Comparison of ENCODE assay signal across 13 mouse cellular contexts in the genomic region with DNA sequence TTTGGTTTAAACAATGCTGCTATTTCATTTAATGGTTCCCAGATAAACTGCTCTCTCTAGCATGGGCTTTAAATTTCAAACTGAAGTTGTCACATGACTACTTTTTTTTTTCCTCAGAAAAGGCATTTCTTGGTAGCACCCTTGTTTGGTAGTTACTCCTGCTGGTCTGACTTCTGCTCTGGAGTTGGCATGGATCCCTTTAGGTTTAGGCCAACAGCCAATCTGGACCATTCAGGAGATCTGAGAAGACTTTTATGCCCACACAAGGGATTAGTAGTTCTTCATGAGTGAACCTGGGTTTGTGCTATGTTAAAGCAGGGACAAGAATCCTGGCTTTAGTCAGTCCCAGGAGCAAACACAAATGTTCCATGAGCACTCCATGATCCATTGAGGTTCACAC.
"Had no signal": no experiment of that assay in that cellular context is flagged by ENCODE, and none has a peak within 500 bp of the region (broad histone marks: within the 10 kb centered on the region; RNA-seq: fewer than 3 reads in every experiment).

No protein-coding gene starts in this region.

- DNase-seq: lung, adult 18-20 months; lung, embryonic 14.5 days; lung, postnatal 10 days; lung, postnatal 4 days; midbrain, embryonic 14.5 days; retina, postnatal 1 day; right cerebral cortex, adult 18-20 months; right cerebral cortex, postnatal 25 days; right cerebral cortex, postnatal 4 days; spleen, adult 18-20 months; thymus, adult 18-20 months; thymus, postnatal 14 days; thymus, postnatal 36 days had no signal
